14 mouse cellular contexts compared by ENCODE assay signal in genomic region chr4:142449713-142450112, GRCm38 (mm10).
DNase-seq lines count a peak whose midpoint lies in the region; ATAC-seq and TF ChIP-seq lines count a peak whose summit lies in the region.
"Had no signal": no experiment of that assay in that cellular context is flagged by ENCODE, and none has a peak within 500 bp of the region (broad histone marks: within the 10 kb centered on the region; RNA-seq: fewer than 3 reads in every experiment).

No protein-coding gene starts in this region.

- no peaks in the 10 kb centered on the region for H3K9me3 ChIP-seq in kidney, postnatal 0 days (replicated peaks; ENCODE audit: low read length)
- H3K9me3 ChIP-seq in limb, embryonic 15.5 days, result no peaks in the 10 kb centered on the region
- no peaks in the 10 kb centered on the region for H3K9me3 ChIP-seq in intestine, postnatal 0 days (ENCODE audit: control insufficient read depth)
- H3K9me3 ChIP-seq in intestine, embryonic 15.5 days, result no peaks in the 10 kb centered on the region

- DNase-seq in kidney, postnatal 0 days (ENCODE audit: low spot score), result peak; percentile 46
- DNase-seq in kidney, adult 2 months, result no peak
- peak; percentile 31 for DNase-seq in adrenal gland, adult 8-10 months
- DNase-seq in fat pad, adult 2 months (ENCODE audit: extremely low read depth, low read depth, low spot score), result peak; percentile 4
- no peak for DNase-seq in right cerebral cortex, postnatal 14 days
- DNase-seq: gastrocnemius, postnatal 10 days; heart, postnatal 14 days; liver, postnatal 0 days had no signal

- H3K4me1 ChIP-seq in kidney, postnatal 0 days (replicated peaks; ENCODE audit: insufficient read depth, low read length), result no peaks in the 10 kb centered on the region
- H3K4me1 ChIP-seq in kidney, adult 2 months (ENCODE audit: control insufficient read depth, insufficient read depth, low read length), result no peaks in the 10 kb centered on the region
- H3K4me1 ChIP-seq in limb, embryonic 15.5 days, result peaks cover 21% of the 10 kb centered on the region
- H3K4me1 ChIP-seq in intestine, postnatal 0 days (replicated peaks; ENCODE audit: control insufficient read depth, insufficient read depth, low read length), result no peaks in the 10 kb centered on the region
- 0 out of 2 replicates have a peak, but pooled peaks cover 5% of the 10 kb centered on the region for H3K4me1 ChIP-seq in intestine, embryonic 15.5 days (replicated peaks)

- WGBS in kidney, postnatal 0 days, result 45% methylated on average over 13 of the region's 13 CpGs
- WGBS in kidney, adult 2 months, result 68% methylated on average over 13 of the region's 13 CpGs
- WGBS in limb, embryonic 15.5 days, result 39% methylated on average over 13 of the region's 13 CpGs
- 54% methylated on average over 13 of the region's 13 CpGs for WGBS in intestine, postnatal 0 days
- 48% methylated on average over 13 of the region's 13 CpGs for WGBS in intestine, embryonic 15.5 days

- TF ChIP-seq POLR2A in kidney, adult 2 months (IDR thresholded peaks at IDR 0.05; ENCODE audit: low read depth, low read length), result no peak

- no peaks in the 10 kb centered on the region for H3K27me3 ChIP-seq in kidney, postnatal 0 days (ENCODE audit: insufficient read depth, low read length)
- no peaks in the 10 kb centered on the region for H3K27me3 ChIP-seq in kidney, adult 2 months (replicated peaks; ENCODE audit: control insufficient read depth, insufficient read depth, low read length)
- no peaks in the 10 kb centered on the region for H3K27me3 ChIP-seq in limb, embryonic 15.5 days
- H3K27me3 ChIP-seq in intestine, postnatal 0 days (replicated peaks; ENCODE audit: control insufficient read depth, insufficient read depth, low read length), result no peaks in the 10 kb centered on the region
- H3K27me3 ChIP-seq in intestine, embryonic 15.5 days (replicated peaks), result no peaks in the 10 kb centered on the region
- H3K27me3 ChIP-seq: CH12.LX had no signal

- H3K4me3 ChIP-seq in kidney, postnatal 0 days (replicated peaks; ENCODE audit: low read depth, low read length), result no peak overlapping the region
- no peak overlapping the region for H3K4me3 ChIP-seq in kidney, adult 2 months (ENCODE audit: insufficient read depth, low read depth, low read length)
- no peak overlapping the region for H3K4me3 ChIP-seq in limb, embryonic 15.5 days
- no peak overlapping the region for H3K4me3 ChIP-seq in intestine, postnatal 0 days (ENCODE audit: low read depth, low read length)
- no peak overlapping the region for H3K4me3 ChIP-seq in intestine, embryonic 15.5 days (replicated peaks)
- H3K4me3 ChIP-seq: layer of hippocampus, adult 2 months had no signal

- TF ChIP-seq CTCF in kidney, postnatal 0 days (IDR thresholded peaks at IDR 0.05; ENCODE audit: low read depth), result no peak
- TF ChIP-seq CTCF in kidney, adult 2 months (conservative IDR thresholded peaks at IDR 0.05; ENCODE audit: insufficient read depth, insufficient read length, low read depth, low read length), result no peak
- no peak for TF ChIP-seq CTCF in intestine, postnatal 0 days (IDR thresholded peaks at IDR 0.05; ENCODE audit: low read depth)

- H3K4me2 ChIP-seq in kidney, postnatal 0 days (ENCODE audit: low read length), result no peak overlapping the region
- H3K4me2 ChIP-seq in limb, embryonic 15.5 days, result no peak overlapping the region
- no peak overlapping the region for H3K4me2 ChIP-seq in intestine, postnatal 0 days (replicated peaks; ENCODE audit: low read depth)
- no peak overlapping the region for H3K4me2 ChIP-seq in intestine, embryonic 15.5 days (replicated peaks)

- H3K27ac ChIP-seq in kidney, postnatal 0 days, result no peak overlapping the region
- H3K27ac ChIP-seq in kidney, adult 2 months (ENCODE audit: insufficient read depth, low read depth, low read length), result no peak overlapping the region
- peak overlapping the region; percentile 47; the same call in 1 of the 2 replicates for H3K27ac ChIP-seq in limb, embryonic 15.5 days
- H3K27ac ChIP-seq in intestine, postnatal 0 days (ENCODE audit: low read depth, low read length), result no peak overlapping the region
- no peak overlapping the region for H3K27ac ChIP-seq in intestine, embryonic 15.5 days
- H3K27ac ChIP-seq: layer of hippocampus, adult 2 months had no signal

- H3K36me3 ChIP-seq in kidney, postnatal 0 days (ENCODE audit: insufficient read depth, low read length), result no peaks in the 10 kb centered on the region
- no peaks in the 10 kb centered on the region for H3K36me3 ChIP-seq in kidney, adult 2 months (ENCODE audit: control insufficient read depth, insufficient read depth, low read length)
- H3K36me3 ChIP-seq in limb, embryonic 15.5 days, result no peaks in the 10 kb centered on the region
- H3K36me3 ChIP-seq in intestine, postnatal 0 days (ENCODE audit: control insufficient read depth, insufficient read depth), result no peaks in the 10 kb centered on the region
- H3K36me3 ChIP-seq in intestine, embryonic 15.5 days, result no peaks in the 10 kb centered on the region

- ATAC-seq in kidney, postnatal 0 days (replicated peaks; ENCODE audit: low FRiP score, low read depth), result 0 out of 2 replicates have a peak, but pooled peaks have one; percentile 17
- ATAC-seq in limb, embryonic 15.5 days (ENCODE audit: insufficient number of reproducible peaks, low FRiP score, low TSS enrichment, low read depth), result no peak
- ATAC-seq in intestine, postnatal 0 days, result no peak
- ATAC-seq in intestine, embryonic 15.5 days, result no peak
- ATAC-seq: activated CD4-positive, CD25-positive, alpha-beta regulatory T cell, adult 4 months; liver, postnatal 0 days had no signal

- H3K9ac ChIP-seq in kidney, postnatal 0 days (ENCODE audit: low read depth, low read length), result no peak overlapping the region
- H3K9ac ChIP-seq in limb, embryonic 15.5 days, result no peak overlapping the region
- H3K9ac ChIP-seq in intestine, postnatal 0 days (ENCODE audit: low read depth, low read length), result no peak overlapping the region
- H3K9ac ChIP-seq in intestine, embryonic 15.5 days, result no peak overlapping the region
- H3K9ac ChIP-seq: liver, postnatal 0 days had no signal

Comparison
In these comparisons a context has a peak if more than half of its experiments do, and no peak if none do; other contexts are left out.
1. DNase-seq: peak in kidney, postnatal 0 days (single experiment), adrenal gland, adult 8-10 months (single experiment) and fat pad, adult 2 months (single experiment); none in kidney, adult 2 months (single experiment) and right cerebral cortex, postnatal 14 days (single experiment).